8 mouse cellular contexts compared by ENCODE assay signal in genomic region chr2:33467546-33468465, GRCm38 (mm10). TPM values are rescaled to one million over a fixed set of nuclear protein-coding genes. Genes with fewer than 3 reads are reported as not detected.
DNase-seq lines count a peak whose midpoint lies in the region; ATAC-seq and TF ChIP-seq lines count a peak whose summit lies in the region.

No protein-coding gene starts in this region.

- H3K9ac ChIP-seq in heart, postnatal 0 days (replicated peaks; ENCODE audit: low read depth, low read length) = peak overlapping the region; percentile 89
- H3K9ac ChIP-seq in limb, embryonic 12.5 days (replicated peaks) = peak overlapping the region; percentile 85
- peak overlapping the region; percentile 87 for H3K9ac ChIP-seq in neural tube, embryonic 14.5 days (replicated peaks; ENCODE audit: low read depth, low read length)

- peak overlapping the region; percentile 77 for H3K4me2 ChIP-seq in heart, postnatal 0 days (ENCODE audit: low read depth, low read length)
- H3K4me2 ChIP-seq in limb, embryonic 12.5 days = peak overlapping the region; percentile 90
- H3K4me2 ChIP-seq in neural tube, embryonic 14.5 days (ENCODE audit: low read depth, low read length) = peak overlapping the region; percentile 80

- H3K9me3 ChIP-seq in heart, postnatal 0 days (replicated peaks; ENCODE audit: control insufficient read depth, low read length) = no peaks in the 10 kb centered on the region; the same call in 1 of the 2 replicates
- no peaks in the 10 kb centered on the region for H3K9me3 ChIP-seq in limb, embryonic 12.5 days
- H3K9me3 ChIP-seq in neural tube, embryonic 14.5 days (ENCODE audit: control insufficient read depth, low read length) = no peaks in the 10 kb centered on the region

- no peaks in the 10 kb centered on the region; the same call in 1 of the 2 replicates for H3K36me3 ChIP-seq in spleen, adult 2 months (ENCODE audit: control insufficient read depth, insufficient read depth, low read length)
- H3K36me3 ChIP-seq in heart, postnatal 0 days (replicated peaks; ENCODE audit: control insufficient read depth, insufficient read depth, low read length) = peaks cover 22% of the 10 kb centered on the region
- H3K36me3 ChIP-seq in limb, embryonic 12.5 days = peaks cover 16% of the 10 kb centered on the region
- no peaks in the 10 kb centered on the region; the same call in 1 of the 2 replicates for H3K36me3 ChIP-seq in neural tube, embryonic 14.5 days (ENCODE audit: control insufficient read depth, insufficient read depth, low read length)

- ATAC-seq in heart, postnatal 0 days (ENCODE audit: insufficient read depth, low read depth) = peak; percentile 68
- ATAC-seq in limb, embryonic 12.5 days (ENCODE audit: insufficient number of reproducible peaks, insufficient read depth, low FRiP score, low TSS enrichment, low read depth) = peak; percentile 32; the same call in 1 of the 2 replicates
- ATAC-seq in neural tube, embryonic 14.5 days (ENCODE audit: low read depth) = peak; percentile 64; the same call in 1 of the 2 replicates

- H3K27ac ChIP-seq in spleen, adult 2 months (ENCODE audit: insufficient read depth, low read length) = peak overlapping the region; percentile 79
- peak overlapping the region; percentile 74 for H3K27ac ChIP-seq in brown adipose tissue, adult 24 weeks (replicated peaks; ENCODE audit: low read depth, low read length)
- peak overlapping the region; percentile 85 for H3K27ac ChIP-seq in heart, postnatal 0 days (ENCODE audit: low read depth)
- no peak overlapping the region for H3K27ac ChIP-seq in limb, embryonic 12.5 days
- H3K27ac ChIP-seq in neural tube, embryonic 14.5 days (ENCODE audit: low read depth, low read length) = no peak overlapping the region

- TF ChIP-seq EP300 in heart, postnatal 0 days (IDR thresholded peaks at IDR 0.05; ENCODE audit: low read depth) = no peak

- no peak for DNase-seq in spleen, adult 2 months (ENCODE audit: low read depth in 1 of 2, low spot score in 2 of 2)
- DNase-seq in spleen, adult 18-20 months = no peak
- DNase-seq in heart, postnatal 0 days (ENCODE audit: low spot score) = no peak
- DNase-seq in thymus, postnatal 14 days = no peak
- no peak for DNase-seq in cerebellum, adult 8-10 months

- 6% methylated on average over 47 of the region's 57 CpGs for WGBS in spleen, adult 2 months
- 3% methylated on average over 56 of the region's 57 CpGs for WGBS in heart, postnatal 0 days
- WGBS in limb, embryonic 12.5 days = 6% methylated on average over 50 of the region's 57 CpGs
- 6% methylated on average over 57 of the region's 57 CpGs for WGBS in neural tube, embryonic 14.5 days

- peak overlapping the region; percentile 86 for H3K4me3 ChIP-seq in spleen, adult 2 months (ENCODE audit: extremely low read depth, insufficient read depth, insufficient read length)
- H3K4me3 ChIP-seq in brown adipose tissue, adult 24 weeks (ENCODE audit: insufficient read depth, low read depth, low read length) = peak overlapping the region; percentile 83
- peak overlapping the region; percentile 77 for H3K4me3 ChIP-seq in heart, postnatal 0 days (ENCODE audit: low read depth, low read length)
- peak overlapping the region; percentile 95 for H3K4me3 ChIP-seq in limb, embryonic 12.5 days (replicated peaks)
- peak overlapping the region; percentile 93 for H3K4me3 ChIP-seq in neural tube, embryonic 14.5 days (ENCODE audit: low read depth, low read length)

- H3K4me1 ChIP-seq in spleen, adult 2 months (ENCODE audit: control insufficient read depth, insufficient read depth, insufficient read length) = peaks cover 8% of the 10 kb centered on the region
- peaks cover 9% of the 10 kb centered on the region for H3K4me1 ChIP-seq in brown adipose tissue, adult 24 weeks (ENCODE audit: control insufficient read depth, insufficient read depth, insufficient read length, low read length)
- H3K4me1 ChIP-seq in heart, postnatal 0 days (ENCODE audit: control insufficient read depth, insufficient read depth) = peaks cover 24% of the 10 kb centered on the region
- peaks cover 18% of the 10 kb centered on the region for H3K4me1 ChIP-seq in limb, embryonic 12.5 days (replicated peaks)
- H3K4me1 ChIP-seq in neural tube, embryonic 14.5 days (ENCODE audit: control insufficient read depth, insufficient read depth, low read length) = peaks cover 15% of the 10 kb centered on the region

- TF ChIP-seq POLR2A in spleen, adult 2 months (IDR thresholded peaks at IDR 0.05; ENCODE audit: low read depth, low read length) = no peak

- no peaks in the 10 kb centered on the region for H3K27me3 ChIP-seq in spleen, adult 2 months (ENCODE audit: control insufficient read depth, insufficient read depth, low read length)
- H3K27me3 ChIP-seq in heart, postnatal 0 days (ENCODE audit: control insufficient read depth, insufficient read depth, low read length) = no peaks in the 10 kb centered on the region
- H3K27me3 ChIP-seq in limb, embryonic 12.5 days = 0 out of 2 replicates have a peak, but pooled peaks cover 5% of the 10 kb centered on the region
- no peaks in the 10 kb centered on the region for H3K27me3 ChIP-seq in neural tube, embryonic 14.5 days (ENCODE audit: control insufficient read depth, insufficient read depth, low read length)

- no peak for TF ChIP-seq CTCF in spleen, adult 2 months (IDR thresholded peaks at IDR 0.05; ENCODE audit: extremely low read depth, insufficient read depth, insufficient read length, insufficient replicate concordance)
- no peak for TF ChIP-seq CTCF in heart, postnatal 0 days (IDR thresholded peaks at IDR 0.05; ENCODE audit: low read depth)

RNA-seq across cellular contexts. Expression of gene Zbtb43, which starts 0.6 kb away (rescaled TPM):
- polyA plus RNA-seq in spleen, adult 2 months (2012; rRNA removed) = 5.6 and 5.9 TPM in 2 replicates
- 11.2 and 11.4 TPM in 2 replicates for polyA plus RNA-seq in brown adipose tissue, adult 24 weeks (2012; ENCODE audit: insufficient read depth, insufficient read length, missing spikeins)
- total RNA-seq in heart, postnatal 0 days (2014; rRNA removed; ENCODE audit: low replicate concordance) = 10.5 and 11.8 TPM in 2 replicates
- polyA plus RNA-seq in heart, postnatal 0 days (2015; fragmentation: Nextera tagmentation; extraction: Ambion mirVana) = 11.5 and 12.3 TPM in 2 replicates
- polyA plus RNA-seq in limb, embryonic 12.5 days (2016; fragmentation: Nextera tagmentation; extraction: Ambion mirVana) = 18.4 and 18.7 TPM in 2 replicates
- 29.4 and 31.9 TPM in 2 replicates for polyA plus RNA-seq in neural tube, embryonic 14.5 days (2014; fragmentation: Nextera tagmentation; extraction: Ambion mirVana)

RNA-seq across cellular contexts. Expression of gene Zbtb34, which starts 36.7 kb away (rescaled TPM):
- 6.5 and 7.8 TPM in 2 replicates for polyA plus RNA-seq in spleen, adult 2 months (2012; rRNA removed)
- 2.9 and 3.8 TPM in 2 replicates for polyA plus RNA-seq in brown adipose tissue, adult 24 weeks (2012; ENCODE audit: insufficient read depth, insufficient read length, missing spikeins)
- 8.9 and 16.7 TPM in 2 replicates for total RNA-seq in heart, postnatal 0 days (2014; rRNA removed; ENCODE audit: low replicate concordance)
- polyA plus RNA-seq in heart, postnatal 0 days (2015; fragmentation: Nextera tagmentation; extraction: Ambion mirVana) = 1.9 and 2.1 TPM in 2 replicates
- 8.7 and 8.9 TPM in 2 replicates for polyA plus RNA-seq in limb, embryonic 12.5 days (2016; fragmentation: Nextera tagmentation; extraction: Ambion mirVana)
- 9.6 and 12.9 TPM in 2 replicates for polyA plus RNA-seq in neural tube, embryonic 14.5 days (2014; fragmentation: Nextera tagmentation; extraction: Ambion mirVana)

Comparison
In these comparisons a context has a peak if more than half of its experiments do, and no peak if none do; other contexts are left out.
1. H3K27ac ChIP-seq: peak in spleen, adult 2 months (single experiment), brown adipose tissue, adult 24 weeks (single experiment) and heart, postnatal 0 days (single experiment); none in limb, embryonic 12.5 days (single experiment) and neural tube, embryonic 14.5 days (single experiment).
2. Peak in every context shown above with its lines, with median percentiles within 50 percentile points of each other: H3K4me3 ChIP-seq, ATAC-seq, H3K4me2 ChIP-seq and H3K9ac ChIP-seq.